Mouse (Mus musculus): ENCODE data around the gene Csad.

GRCm38 (mm10) chr15:102198841-102199240, 5.7 kb downstream of the Csad start:
- TF ChIP-seq POLR2A (IDR thresholded peaks at IDR 0.05; ENCODE audit: borderline replicate concordance, extremely low read depth, low read depth, low read length) = no peak
- TF ChIP-seq CTCF (IDR thresholded peaks at IDR 0.05; ENCODE audit: insufficient read depth, low read length) = no peak

Data from lung, adult 2 months (tissue).